Mouse (Mus musculus) intestine, embryonic 14.5 days (tissue): Measurements from ENCODE around the gene Gimap7. TPM values are rescaled to one million over a fixed set of nuclear protein-coding genes. Genes with fewer than 3 reads are reported as not detected.

Experiments used
- ATAC-seq: fragments of 200-750 bp; cut with Nextera tagmentation; replicated peaks from 2 replicates; pipeline ENCODE4 v1.8.0; 2017; ENCODE audit warnings: low read depth, moderate number of reproducible peaks, moderate TSS enrichment, moderate library complexity; ENCODE audit not compliant: low FRiP score, low TSS enrichment
- DNase-seq: peaks from one replicate; pipeline ENCODE4 v3.0.0-alpha.2; 2018; ENCODE audit warnings: low spot score
- H3K27ac ChIP-seq: fragments of 300-500 bp; sonication (generic); 2 replicates; pipeline ENCODE4 v1.5.1; 2014; ENCODE audit warnings: low read depth, mild to moderate bottlenecking, control low read depth
- H3K27me3 ChIP-seq: fragments of 300-500 bp; sonication (generic); replicated peaks from 2 replicates; pipeline ENCODE4 v1.6.1; 2014; ENCODE audit warnings: low read length, control low read depth; ENCODE audit not compliant: control insufficient read depth, insufficient read depth
- H3K36me3 ChIP-seq: fragments of 300-500 bp; sonication (generic); 2 replicates; pipeline ENCODE4 v1.6.1; 2014; ENCODE audit warnings: low read length, control low read depth; ENCODE audit not compliant: control insufficient read depth, insufficient read depth
- H3K4me1 ChIP-seq: fragments of 300-500 bp; sonication (generic); replicated peaks from 2 replicates; pipeline ENCODE4 v1.6.1; 2014; ENCODE audit warnings: low read length, control low read depth, mixed read lengths; ENCODE audit not compliant: control insufficient read depth, insufficient read depth
- H3K4me2 ChIP-seq: fragments of 300-500 bp; sonication (generic); 2 replicates; pipeline ENCODE4 v1.6.1; 2014; ENCODE audit warnings: low read length
- H3K4me3 ChIP-seq: fragments of 300-500 bp; sonication (generic); 2 replicates; pipeline ENCODE4 v1.5.1; 2014; ENCODE audit warnings: low read depth, low read length, control low read depth, mixed read lengths
- H3K9ac ChIP-seq: fragments of 300-500 bp; sonication (generic); 2 replicates; pipeline ENCODE4 v1.6.1; 2014; ENCODE audit warnings: mild to moderate bottlenecking, low read length
- H3K9me3 ChIP-seq: fragments of 300-500 bp; sonication (generic); 2 replicates; pipeline ENCODE4 v1.6.1; 2016; ENCODE audit warnings: low read length, control low read depth; ENCODE audit not compliant: control insufficient read depth
- WGBS: fragments of 180-500 bp; shearing (Covaris S2); extraction: QIAGEN DNeasy Blood & Tissue Kit; methylation state at CpG from one replicate; pipeline ENCODE4 v1.1.7; 2014; 5-methylcytosine and 5-hydroxymethylcytosine counted together
- polyA plus RNA-seq: library from polyadenylated mRNA; unstranded; fragments of >200 nt; fragmentation: Nextera tagmentation; extraction: Ambion mirVana; gene quantifications from 2 replicates; pipeline ENCODE4 v1.2.1, GENCODE M21; 2014

Gene Gimap7
- polyA plus RNA-seq, 1 experiment from 2014 or later = 0.14 TPM

DNA sequence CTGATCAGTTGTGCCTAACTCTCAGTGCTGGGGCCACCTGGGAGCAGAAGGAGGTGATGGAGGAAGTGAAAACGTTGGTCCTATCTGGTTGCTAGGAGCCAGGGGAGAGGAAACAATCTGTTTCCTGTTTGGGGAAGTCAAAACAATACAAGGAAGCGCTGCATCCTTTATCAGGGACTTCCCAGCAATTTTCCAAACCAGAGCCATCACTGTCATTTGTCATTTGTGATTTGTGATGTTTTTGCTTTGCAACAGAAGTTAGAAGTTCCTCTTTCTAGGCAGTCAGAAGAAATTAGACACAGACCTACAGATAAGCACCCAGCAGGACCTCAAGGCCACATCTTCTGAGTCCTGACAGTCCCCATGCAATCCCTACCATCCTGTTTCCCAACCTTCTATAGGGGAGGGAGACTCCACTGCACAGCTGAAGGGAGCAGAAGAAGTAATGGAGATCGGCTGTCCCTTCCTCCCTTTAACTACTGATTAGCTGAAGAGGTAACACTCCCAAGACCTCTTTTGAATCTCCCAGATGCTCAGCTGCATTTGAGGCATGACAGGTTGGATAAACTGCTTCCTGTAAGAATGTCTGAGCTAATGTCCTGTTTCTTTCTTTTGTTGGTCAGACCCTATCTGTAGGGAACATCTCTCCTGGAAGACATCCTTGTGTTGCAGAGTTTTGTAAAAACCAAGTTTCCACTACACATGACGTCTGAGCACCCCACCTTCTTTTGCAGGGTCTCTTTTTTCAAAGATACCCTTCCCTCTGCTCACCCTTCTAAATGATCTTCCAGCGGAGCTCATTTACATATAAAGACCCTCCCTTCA, 18.0 kb upstream of the Gimap7 start:
- Histone ChIP-seq H3K36me3 (no peaks in the 10 kb centered on the region), H3K4me2 (no peak overlapping the region), H3K4me1 (no peaks in the 10 kb centered on the region; the same call in 1 of the 2 replicates), H3K9ac (no peak overlapping the region), H3K27ac (peak overlapping the region; percentile 12), H3K4me3 (no peak overlapping the region), H3K27me3 (no peaks in the 10 kb centered on the region), H3K9me3 (no peaks in the 10 kb centered on the region)
- DNase-seq = peak; percentile 45
- WGBS = 43% methylated on average over 5 of the region's 5 CpGs
- ATAC-seq = no peak

GRCm38 (mm10) chr6:48702146-48702545, 16.3 kb upstream of the Gimap7 start:
- no peaks in the 10 kb centered on the region; the same call in 1 of the 2 replicates for H3K4me1 ChIP-seq
- H3K4me3 ChIP-seq = no peak overlapping the region
- no peaks in the 10 kb centered on the region for H3K36me3 ChIP-seq
- no peak overlapping the region for H3K4me2 ChIP-seq
- no peak overlapping the region for H3K9ac ChIP-seq
- H3K27ac ChIP-seq = no peak overlapping the region
- peak; percentile 50 for DNase-seq
- no peaks in the 10 kb centered on the region for H3K27me3 ChIP-seq
- no peak for ATAC-seq
- 89% methylated on average over 7 of the region's 7 CpGs for WGBS
- no peaks in the 10 kb centered on the region for H3K9me3 ChIP-seq

DNA sequence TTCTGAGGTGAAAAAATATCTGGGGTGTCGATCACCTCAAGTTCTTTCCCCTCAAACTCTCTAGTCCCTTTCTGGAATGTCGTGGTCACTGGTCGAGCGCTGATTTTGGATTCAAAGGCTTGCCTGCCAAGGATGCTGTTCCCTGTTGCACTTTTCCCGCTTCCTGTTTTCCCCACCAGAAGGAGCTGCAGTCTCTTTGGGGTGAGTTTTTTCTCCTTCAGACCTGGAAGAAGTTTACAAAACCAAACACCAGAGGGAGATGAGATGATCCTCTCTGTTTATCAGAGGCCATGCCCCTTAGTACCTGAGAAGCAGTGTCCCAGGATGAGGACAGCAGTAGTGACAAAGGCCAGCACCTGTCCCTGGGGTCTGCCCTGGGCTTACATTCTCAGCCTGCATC, 15.8 kb upstream of the Gimap7 start:
- Histone ChIP-seq H3K9me3 (no peaks in the 10 kb centered on the region), H3K27me3 (no peaks in the 10 kb centered on the region), H3K4me2 (no peak overlapping the region), H3K4me3 (no peak overlapping the region), H3K4me1 (no peaks in the 10 kb centered on the region; the same call in 1 of the 2 replicates), H3K27ac (no peak overlapping the region), H3K9ac (no peak overlapping the region), H3K36me3 (no peaks in the 10 kb centered on the region)
- 65% methylated on average over 5 of the region's 5 CpGs for WGBS
- ATAC-seq = no peak
- DNase-seq = peak; percentile 43

DNA sequence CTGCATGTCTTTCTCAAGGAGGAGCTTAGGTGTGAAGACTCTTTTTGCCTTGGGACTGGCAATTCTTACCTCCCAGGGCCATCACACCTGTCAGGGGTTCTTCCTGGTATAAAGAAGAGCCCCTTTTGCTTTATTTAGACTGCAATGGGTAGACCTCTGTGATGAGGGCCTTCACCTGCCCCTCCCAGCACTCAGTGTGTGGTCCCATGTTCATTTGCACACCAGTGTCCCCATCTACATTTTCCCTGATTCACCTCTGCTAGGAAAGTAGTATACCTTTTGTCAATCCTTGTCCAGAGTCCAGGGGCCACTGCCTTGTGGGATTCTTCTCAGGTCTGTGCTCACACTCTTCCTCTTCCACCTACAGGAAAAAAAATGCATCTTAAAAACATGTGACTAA, 14.3 kb upstream of the Gimap7 start:
- H3K9me3 ChIP-seq = no peaks in the 10 kb centered on the region
- DNase-seq = peak; percentile 24

GRCm38 (mm10) chr6:48706130-48706529, 12.3 kb upstream of the Gimap7 start:
- Histone ChIP-seq H3K27ac (no peak overlapping the region), H3K27me3 (no peaks in the 10 kb centered on the region), H3K9ac (peak overlapping the region; percentile 16; the same call in 1 of the 2 replicates), H3K36me3 (no peaks in the 10 kb centered on the region), H3K9me3 (no peaks in the 10 kb centered on the region), H3K4me2 (no peak overlapping the region), H3K4me1 (no peaks in the 10 kb centered on the region), H3K4me3 (no peak overlapping the region)
- WGBS = 66% methylated on average over 3 of the region's 3 CpGs
- DNase-seq (peak; percentile 28), ATAC-seq (no peak)

More for the DNA sequence above, 14.3 kb upstream of the Gimap7 start:
- Histone ChIP-seq H3K4me3 (no peak overlapping the region), H3K36me3 (no peaks in the 10 kb centered on the region), H3K27ac (no peak overlapping the region), H3K4me1 (no peaks in the 10 kb centered on the region; the same call in 1 of the 2 replicates), H3K4me2 (no peak overlapping the region), H3K27me3 (no peaks in the 10 kb centered on the region), H3K9ac (no peak overlapping the region)
- ATAC-seq = no peak

GRCm38 (mm10) chr6:48720326-48720725, 1.9 kb downstream of the Gimap7 start:
- DNase-seq (no peak), ATAC-seq (no peak)
- H3K4me2 ChIP-seq = no peak overlapping the region
- H3K27ac ChIP-seq = no peak overlapping the region
- peaks cover under 1% of the 10 kb centered on the region; the same call in 1 of the 2 replicates for H3K4me1 ChIP-seq
- H3K36me3 ChIP-seq = no peaks in the 10 kb centered on the region
- 79% methylated on average over 4 of the region's 4 CpGs for WGBS
- no peaks in the 10 kb centered on the region for H3K27me3 ChIP-seq
- H3K4me3 ChIP-seq = no peak overlapping the region
- no peak overlapping the region for H3K9ac ChIP-seq
- H3K9me3 ChIP-seq = no peaks in the 10 kb centered on the region

DNA sequence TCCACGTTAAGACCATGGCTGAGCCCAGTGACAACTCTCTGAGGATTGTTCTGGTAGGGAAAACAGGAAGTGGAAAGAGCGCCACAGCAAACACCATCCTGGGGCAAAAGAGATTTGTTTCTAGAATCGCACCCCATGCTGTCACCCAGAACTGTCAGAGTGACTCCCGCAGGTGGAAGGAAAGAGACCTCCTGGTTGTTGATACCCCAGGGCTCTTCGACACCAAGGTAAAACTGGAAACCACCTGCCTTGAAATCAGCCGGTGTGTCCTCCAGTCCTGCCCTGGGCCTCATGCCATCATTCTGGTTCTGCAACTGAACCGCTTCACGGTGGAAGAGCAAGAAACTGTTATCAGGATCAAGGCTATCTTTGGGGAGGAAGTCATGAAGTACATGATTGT, 5.0 kb downstream of the Gimap7 start:
- Histone ChIP-seq H3K9me3 (no peaks in the 10 kb centered on the region), H3K36me3 (no peaks in the 10 kb centered on the region), H3K4me1 (peaks cover 10% of the 10 kb centered on the region), H3K9ac (no peak overlapping the region), H3K27ac (no peak overlapping the region), H3K27me3 (no peaks in the 10 kb centered on the region), H3K4me3 (no peak overlapping the region), H3K4me2 (no peak overlapping the region)
- DNase-seq (no peak), ATAC-seq (no peak)
- WGBS = 81% methylated on average over 8 of the region's 8 CpGs

- no peak for DNase-seq
- Histone ChIP-seq H3K27me3 (no peaks in the 10 kb centered on the region), H3K4me2 (no peak overlapping the region), H3K9me3 (no peaks in the 10 kb centered on the region), H3K27ac (no peak overlapping the region), H3K4me1 (peaks cover 10% of the 10 kb centered on the region), H3K4me3 (no peak overlapping the region), H3K36me3 (no peaks in the 10 kb centered on the region), H3K9ac (no peak overlapping the region)
- ATAC-seq = peak; percentile 40; the same call in 1 of the 2 replicates
- WGBS = 0% methylated on average over 1 of the region's 1 CpGs
Measured at GRCm38 (mm10) chr6:48725476-48725875, 7.1 kb downstream of the Gimap7 start.

DNA sequence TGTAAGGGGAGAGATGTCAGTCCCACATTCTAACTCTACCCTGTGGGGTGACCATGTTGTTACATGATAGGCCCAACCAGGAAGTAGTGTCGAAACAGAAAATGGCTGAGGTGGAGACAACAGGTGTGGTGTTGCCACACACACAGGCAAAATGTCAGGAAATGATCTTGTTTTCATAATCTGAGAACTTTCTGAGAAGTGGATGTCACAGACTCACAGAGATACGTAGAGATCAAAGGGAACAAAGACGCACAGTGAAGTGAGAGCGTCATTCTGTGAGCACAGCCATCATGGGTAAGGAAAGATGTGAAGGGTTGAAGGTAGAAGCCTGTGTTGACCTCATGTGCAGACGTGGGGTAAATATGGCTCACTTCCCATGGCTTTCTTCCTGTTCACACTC, 9.3 kb downstream of the Gimap7 start:
- Histone ChIP-seq H3K9ac (no peak overlapping the region), H3K27ac (no peak overlapping the region), H3K4me1 (peaks cover 10% of the 10 kb centered on the region), H3K9me3 (no peaks in the 10 kb centered on the region), H3K4me2 (no peak overlapping the region), H3K27me3 (no peaks in the 10 kb centered on the region), H3K4me3 (no peak overlapping the region), H3K36me3 (no peaks in the 10 kb centered on the region)
- 87% methylated on average over 5 of the region's 5 CpGs for WGBS
- no peak for DNase-seq
- ATAC-seq = no peak
